ENCODE assay signal across 17 mouse cellular contexts in the genomic region with DNA sequence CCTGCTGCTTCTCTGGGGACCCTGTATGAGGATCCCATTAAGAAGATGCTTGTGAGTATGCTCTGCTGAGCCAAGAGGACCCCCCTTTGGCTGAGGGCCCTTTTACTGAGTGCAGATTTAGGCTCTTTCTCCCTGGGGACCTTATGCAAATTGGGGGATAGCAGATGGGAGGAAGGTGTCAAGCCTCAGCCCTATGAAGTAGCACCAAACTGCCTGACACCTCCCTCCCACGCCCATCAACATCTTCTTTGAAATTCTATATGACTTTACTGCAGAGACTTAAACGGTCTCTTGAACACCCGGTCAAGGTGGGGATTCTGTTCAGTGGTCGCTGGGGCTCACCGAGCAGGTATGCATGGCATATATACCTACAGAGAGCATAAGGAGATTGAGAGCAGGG. TPM values are rescaled to one million over a fixed set of nuclear protein-coding genes. Genes with fewer than 3 reads are reported as not detected.
DNase-seq lines count a peak whose midpoint lies in the region; ATAC-seq and TF ChIP-seq lines count a peak whose summit lies in the region.
"Had no signal": no experiment of that assay in that cellular context is flagged by ENCODE, and none has a peak within 500 bp of the region (broad histone marks: within the 10 kb centered on the region; RNA-seq: fewer than 3 reads in every experiment).

No protein-coding gene starts in this region.

- H3K9me3 ChIP-seq in forebrain, embryonic 13.5 days (replicated peaks), result no peaks in the 10 kb centered on the region
- H3K9me3 ChIP-seq in forebrain, embryonic 11.5 days (ENCODE audit: control insufficient read depth, low read length), result no peaks in the 10 kb centered on the region
- H3K9me3 ChIP-seq: limb, embryonic 15.5 days; stomach, embryonic 15.5 days had no signal

- H3K36me3 ChIP-seq in forebrain, embryonic 13.5 days (ENCODE audit: poor library complexity, severe bottlenecking), result no peaks in the 10 kb centered on the region
- no peaks in the 10 kb centered on the region for H3K36me3 ChIP-seq in forebrain, embryonic 11.5 days (ENCODE audit: control insufficient read depth, insufficient read depth, low read length)
- no peaks in the 10 kb centered on the region for H3K36me3 ChIP-seq in splenic B cell, adult 2 months (ENCODE audit: control insufficient read depth, insufficient read depth, low read length, poor library complexity, severe bottlenecking)
- H3K36me3 ChIP-seq: limb, embryonic 15.5 days; stomach, embryonic 15.5 days had no signal

- H3K4me2 ChIP-seq in forebrain, embryonic 13.5 days, result no peak overlapping the region
- H3K4me2 ChIP-seq in forebrain, embryonic 11.5 days (ENCODE audit: low read depth, low read length, severe bottlenecking), result no peak overlapping the region
- H3K4me2 ChIP-seq: limb, embryonic 15.5 days; stomach, embryonic 15.5 days had no signal

- H3K27ac ChIP-seq in forebrain, embryonic 13.5 days, result peak overlapping the region; percentile 21; the same call in 1 of the 2 replicates
- H3K27ac ChIP-seq in forebrain, embryonic 11.5 days (ENCODE audit: low read depth, low read length), result no peak overlapping the region
- H3K27ac ChIP-seq: limb, embryonic 15.5 days; stomach, embryonic 15.5 days had no signal

- H3K4me3 ChIP-seq in forebrain, embryonic 13.5 days, result no peak overlapping the region
- no peak overlapping the region for H3K4me3 ChIP-seq in forebrain, embryonic 11.5 days (ENCODE audit: low read depth, low read length)
- H3K4me3 ChIP-seq: limb, embryonic 15.5 days; stomach, embryonic 15.5 days had no signal

- DNase-seq in forebrain, embryonic 11.5 days (ENCODE audit: low spot score), result no peak
- peak; percentile 42 for DNase-seq in lung, postnatal 36 days
- DNase-seq in lung, postnatal 4 days, result no peak
- DNase-seq in brain, embryonic 14.5 days (ENCODE audit: low read depth), result peak; percentile 39
- DNase-seq in splenic B cell, adult 2 months (ENCODE audit: low read depth, low spot score), result peak; percentile 93
- no peak for DNase-seq in urinary bladder, postnatal 36 days (ENCODE audit: low spot score in 2 of 2)
- DNase-seq: adrenal gland, postnatal 25 days; cerebellum, postnatal 14 days; heart, adult 18-20 months; heart, postnatal 14 days; kidney, adult 8-10 months; kidney, postnatal 4 days; right cerebral cortex, postnatal 25 days had no signal

- no peak for ATAC-seq in forebrain, embryonic 13.5 days
- ATAC-seq in forebrain, embryonic 11.5 days (replicated peaks; ENCODE audit: low FRiP score), result no peak
- ATAC-seq: hindbrain, embryonic 16.5 days had no signal

- no peaks in the 10 kb centered on the region for H3K27me3 ChIP-seq in forebrain, embryonic 13.5 days
- H3K27me3 ChIP-seq in forebrain, embryonic 11.5 days (ENCODE audit: control insufficient read depth, insufficient read depth, low read length), result no peaks in the 10 kb centered on the region
- no peaks in the 10 kb centered on the region for H3K27me3 ChIP-seq in splenic B cell, adult 2 months (ENCODE audit: control insufficient read depth, insufficient read depth, low read length, poor library complexity, severe bottlenecking)
- H3K27me3 ChIP-seq: limb, embryonic 15.5 days; stomach, embryonic 15.5 days had no signal

- H3K4me1 ChIP-seq in forebrain, embryonic 13.5 days, result peaks cover 75% of the 10 kb centered on the region
- peaks cover 8% of the 10 kb centered on the region; the same call in 1 of the 2 replicates for H3K4me1 ChIP-seq in forebrain, embryonic 11.5 days (replicated peaks; ENCODE audit: control insufficient read depth, insufficient read depth, low read length)

- no peak for TF ChIP-seq CTCF in brain, embryonic 14.5 days (IDR thresholded peaks at IDR 0.05; ENCODE audit: borderline replicate concordance, extremely low read depth, insufficient read depth, insufficient read length)

- H3K9ac ChIP-seq in forebrain, embryonic 13.5 days, result no peak overlapping the region
- H3K9ac ChIP-seq in forebrain, embryonic 11.5 days (ENCODE audit: low read length), result no peak overlapping the region
- H3K9ac ChIP-seq: limb, embryonic 15.5 days; stomach, embryonic 15.5 days had no signal

- WGBS in forebrain, embryonic 13.5 days, result 73% methylated on average over 5 of the region's 5 CpGs
- WGBS in forebrain, embryonic 11.5 days, result 73% methylated on average over 5 of the region's 5 CpGs

- TF ChIP-seq POLR2A in brain, embryonic 14.5 days (IDR thresholded peaks at IDR 0.05; ENCODE audit: borderline replicate concordance, extremely low read depth, insufficient read depth, insufficient read length, poor library complexity, severe bottlenecking), result no peak

RNA-seq across cellular contexts. Expression of a gene that starts 7.6 kb away (rescaled TPM):
- polyA plus RNA-seq in forebrain, embryonic 13.5 days (2015; fragmentation: Nextera tagmentation; extraction: Ambion mirVana), result 15.5 and 15.9 TPM in 2 replicates
- 25.3 and 25.7 TPM in 2 replicates for polyA plus RNA-seq in forebrain, embryonic 11.5 days (2014; fragmentation: Nextera tagmentation; extraction: Ambion mirVana)
- polyA plus RNA-seq in brain, embryonic 14.5 days (2012; rRNA removed), result 27.2 and 31.2 TPM in 2 replicates

RNA-seq across cellular contexts. Expression of a gene that starts 22.7 kb away (rescaled TPM):
- 44.8 and 46.3 TPM in 2 replicates for polyA plus RNA-seq in forebrain, embryonic 13.5 days (2015; fragmentation: Nextera tagmentation; extraction: Ambion mirVana)
- 44.7 and 51.0 TPM in 2 replicates for polyA plus RNA-seq in forebrain, embryonic 11.5 days (2014; fragmentation: Nextera tagmentation; extraction: Ambion mirVana)
- polyA plus RNA-seq in brain, embryonic 14.5 days (2012; rRNA removed), result 113 and 132 TPM in 2 replicates

Comparison
In these comparisons a context has a peak if more than half of its experiments do, and no peak if none do; other contexts are left out.
1. DNase-seq: peak in lung, postnatal 36 days (single experiment), brain, embryonic 14.5 days (single experiment) and splenic B cell, adult 2 months (single experiment); none in forebrain, embryonic 11.5 days (single experiment), lung, postnatal 4 days (0 of 2) and urinary bladder, postnatal 36 days (0 of 2).